Mouse (Mus musculus) cerebellum, postnatal 4 days (tissue): Measurements from ENCODE around the gene Olfr196.
"Not testable (repeated sequence)": the region's sequence is repeated elsewhere in the genome, so short reads cannot be mapped to it uniquely, and the experiment has no call there.

ENCODE experiments used
- DNase-seq, 2 experiments: peaks; one replicate each; pipeline ENCODE4 v3.0.0; 2022; ENCODE audit warnings: low spot score in 2 of 2, mixed read lengths in 1 of 2

The Olfr196 gene

DNA sequence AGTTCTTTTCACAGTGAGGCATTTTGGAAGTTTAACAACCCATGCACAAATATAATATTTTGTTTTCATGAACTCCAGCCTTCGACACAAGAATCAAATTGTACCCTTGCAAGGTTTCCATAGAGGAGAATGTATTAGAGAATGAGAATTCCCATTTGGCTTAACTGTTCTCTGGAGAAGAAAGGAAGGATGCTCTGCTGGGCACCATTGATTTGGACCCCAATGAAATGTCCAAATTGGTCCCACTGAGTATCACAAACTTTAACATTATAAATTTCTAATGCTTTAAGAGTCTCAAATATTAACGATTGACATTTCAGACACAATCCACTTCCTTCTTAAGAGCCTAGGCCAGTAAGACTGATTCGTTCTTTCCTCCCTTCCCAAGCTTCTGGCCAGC lies at the start of gene Olfr196:
Gene Olfr196, minus strand, starts transcription at position 101 of the 400 bp plus-strand sequence.
- no peak for DNase-seq

GRCm38 (mm10) chr16:59219667-59220066 lies 49.4 kb upstream of the Olfr196 start, which contains the start of gene Olfr199:
Olfr199 (minus strand) TSS chr16:59219767.
- DNase-seq, result not testable (repeated sequence)

- DNase-seq, result not testable (repeated sequence)
These were observed 47.6 kb upstream of the Olfr196 start for GRCm38 (mm10) chr16:59217861-59218260.

- not testable (repeated sequence) for DNase-seq
These were observed 33.2 kb upstream of the Olfr196 start, which contains the start of gene Olfr198 for GRCm38 (mm10) chr16:59203433-59203832. Olfr198 (minus strand) TSS chr16:59203533.

- DNase-seq, result no peak
These were observed 18.3 kb downstream of the Olfr196 start for GRCm38 (mm10) chr16:59151996-59152395.

DNA sequence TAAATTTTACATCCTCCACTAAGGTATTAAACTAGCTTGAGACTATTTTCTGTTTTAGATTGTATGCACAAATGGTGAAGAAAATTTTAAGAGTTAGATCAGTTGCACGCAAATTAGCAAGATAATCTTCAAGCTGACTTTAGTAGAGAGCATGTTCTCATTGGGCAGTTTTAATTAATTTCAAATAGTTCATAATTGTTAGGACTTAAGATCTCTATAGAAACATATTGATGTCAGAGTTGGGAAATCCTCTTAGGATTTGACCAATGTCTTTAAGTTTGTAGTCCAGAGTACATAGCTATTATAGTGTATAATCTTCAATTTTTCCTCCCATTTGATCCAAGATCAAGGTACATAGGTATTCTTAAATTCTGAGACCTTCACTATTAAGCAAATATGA lies 23.5 kb downstream of the Olfr196 start, which contains the start of gene Olfr195:
Gene Olfr195, plus strand, starts transcription at position 301 of the 400 bp plus-strand sequence.
- no peak for DNase-seq

GRCm38 (mm10) chr16:59141105-59141504 lies 29.1 kb downstream of the Olfr196 start:
- DNase-seq, result no peak

DNA sequence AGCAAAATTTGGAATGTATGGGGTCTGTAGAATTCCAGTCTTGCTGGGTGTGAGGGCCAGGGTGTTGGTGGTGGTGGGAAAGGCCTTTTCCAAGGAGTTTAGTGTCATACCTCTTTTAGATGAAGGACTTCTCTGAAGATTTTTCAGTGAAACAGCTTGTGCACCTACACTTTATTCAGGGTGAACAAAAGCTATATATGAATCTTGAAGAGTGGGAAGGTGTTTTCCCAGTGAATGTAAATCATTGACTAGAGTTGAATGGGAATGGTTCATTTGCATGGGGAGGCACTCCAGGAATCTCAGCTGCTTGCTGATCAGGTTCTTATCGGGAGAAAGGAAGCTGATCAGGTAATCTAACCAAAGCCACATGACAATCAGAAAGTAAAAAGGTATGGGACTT lies 39.5 kb downstream of the Olfr196 start:
- no peak for DNase-seq

- DNase-seq, result no peak
These were observed 49.3 kb downstream of the Olfr196 start, which contains the start of gene Olfr194 for GRCm38 (mm10) chr16:59120969-59121368. Olfr194 (minus strand) TSS chr16:59121069.
